Mouse (Mus musculus): Measurements from ENCODE around the gene Olfr671. TPM values are rescaled to one million over a fixed set of nuclear protein-coding genes. Genes with fewer than 3 reads are reported as not detected.
"Not testable (repeated sequence)": the region's sequence is repeated elsewhere in the genome, so short reads cannot be mapped to it uniquely, and the experiment has no call there.

Olfr671 gene
- polyA plus RNA-seq (2011; ENCODE audit: insufficient read depth, insufficient read length, low read depth, missing spikeins) = not detected in 2 replicates

DNA sequence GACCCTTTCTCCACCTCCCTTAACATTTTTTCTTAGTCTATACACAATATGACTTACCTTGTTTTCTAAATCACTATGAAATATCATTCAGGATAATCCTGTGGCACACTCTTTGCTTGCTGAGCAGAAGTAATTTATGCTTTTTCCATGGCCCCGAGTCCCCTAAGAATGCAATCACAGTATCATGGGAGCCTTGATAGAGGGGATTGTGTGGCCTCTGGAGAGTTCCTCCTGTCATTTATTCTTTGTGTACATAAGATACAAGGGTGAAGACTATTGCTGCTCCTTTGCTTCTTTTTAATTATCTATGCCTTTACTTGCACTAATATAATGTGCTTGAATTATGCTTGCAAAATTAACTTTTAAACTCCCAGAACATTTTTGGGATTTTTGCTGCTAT is at the start of gene Olfr671:
TSS of gene Olfr671 (minus strand) at position 101 of the 400 bp plus-strand sequence.
- Histone ChIP-seq H3K4me3 (ENCODE audit: low read depth, low read length) (no peak within 1 kb of the TSS), H3K9ac (ENCODE audit: low read depth, poor library complexity, severe bottlenecking) (no peak within 1 kb of the TSS), H3K27ac (ENCODE audit: insufficient read depth, low read length) (no peak within 1 kb of the TSS), H3K4me1 (ENCODE audit: control insufficient read depth, insufficient read depth, low read length) (no peaks in the 10 kb centered on the region), H3K36me3 (ENCODE audit: control insufficient read depth, insufficient read depth, low read length, poor library complexity, severe bottlenecking) (no peaks in the 10 kb centered on the region), H3K27me3 (ENCODE audit: control insufficient read depth, insufficient read depth, low read length, poor library complexity, severe bottlenecking) (no peaks in the 10 kb centered on the region), H3K9me3 (replicated peaks; ENCODE audit: control insufficient read depth, insufficient read depth, low read length, poor library complexity, severe bottlenecking) (no peaks in the 10 kb centered on the region)
- TF ChIP-seq EP300 (IDR thresholded peaks at IDR 0.05; ENCODE audit: insufficient read depth, low read depth, low read length) (no peak), POLR2A (IDR thresholded peaks at IDR 0.05; ENCODE audit: insufficient read depth, low read length) (no peak), CTCF (IDR thresholded peaks at IDR 0.05; ENCODE audit: low read depth, low read length) (no peak)

GRCm38 (mm10) chr7:105028360-105028759 is 49.4 kb upstream of the Olfr671 start, which contains the start of gene Olfr675:
Gene Olfr675 (minus strand): TSS chr7:105028460.
- no peaks in the 10 kb centered on the region for H3K4me1 ChIP-seq (ENCODE audit: control insufficient read depth, insufficient read depth, low read length)
- no peak within 1 kb of the TSS for H3K9ac ChIP-seq (ENCODE audit: low read depth, poor library complexity, severe bottlenecking)

GRCm38 (mm10) chr7:105022530-105022929 is 43.6 kb upstream of the Olfr671 start:
- TF ChIP-seq POLR2A (IDR thresholded peaks at IDR 0.05; ENCODE audit: insufficient read depth, low read length) (no peak), EP300 (IDR thresholded peaks at IDR 0.05; ENCODE audit: insufficient read depth, low read depth, low read length) (no peak), CTCF (IDR thresholded peaks at IDR 0.05; ENCODE audit: low read depth, low read length) (no peak)
- Histone ChIP-seq H3K9me3 (replicated peaks; ENCODE audit: control insufficient read depth, insufficient read depth, low read length, poor library complexity, severe bottlenecking) (no peaks in the 10 kb centered on the region), H3K4me3 (ENCODE audit: low read depth, low read length) (no peak overlapping the region), H3K9ac (ENCODE audit: low read depth, poor library complexity, severe bottlenecking) (no peak overlapping the region), H3K36me3 (ENCODE audit: control insufficient read depth, insufficient read depth, low read length, poor library complexity, severe bottlenecking) (no peaks in the 10 kb centered on the region), H3K27me3 (ENCODE audit: control insufficient read depth, insufficient read depth, low read length, poor library complexity, severe bottlenecking) (no peaks in the 10 kb centered on the region), H3K4me1 (ENCODE audit: control insufficient read depth, insufficient read depth, low read length) (no peaks in the 10 kb centered on the region), H3K27ac (ENCODE audit: insufficient read depth, low read length) (no peak overlapping the region)

More at GRCm38 (mm10) chr7:105028360-105028759, 49.4 kb upstream of the Olfr671 start, which contains the start of gene Olfr675:
- no peaks in the 10 kb centered on the region for H3K36me3 ChIP-seq (ENCODE audit: control insufficient read depth, insufficient read depth, low read length, poor library complexity, severe bottlenecking)
- H3K27me3 ChIP-seq (ENCODE audit: control insufficient read depth, insufficient read depth, low read length, poor library complexity, severe bottlenecking) = no peaks in the 10 kb centered on the region
- no peaks in the 10 kb centered on the region for H3K9me3 ChIP-seq (replicated peaks; ENCODE audit: control insufficient read depth, insufficient read depth, low read length, poor library complexity, severe bottlenecking)
- TF ChIP-seq POLR2A (IDR thresholded peaks at IDR 0.05; ENCODE audit: insufficient read depth, low read length) = no peak
- TF ChIP-seq EP300 (IDR thresholded peaks at IDR 0.05; ENCODE audit: insufficient read depth, low read depth, low read length) = no peak
- TF ChIP-seq CTCF (IDR thresholded peaks at IDR 0.05; ENCODE audit: low read depth, low read length) = no peak
- H3K4me3 ChIP-seq (ENCODE audit: low read depth, low read length) = no peak within 1 kb of the TSS
- no peak within 1 kb of the TSS for H3K27ac ChIP-seq (ENCODE audit: insufficient read depth, low read length)

DNA sequence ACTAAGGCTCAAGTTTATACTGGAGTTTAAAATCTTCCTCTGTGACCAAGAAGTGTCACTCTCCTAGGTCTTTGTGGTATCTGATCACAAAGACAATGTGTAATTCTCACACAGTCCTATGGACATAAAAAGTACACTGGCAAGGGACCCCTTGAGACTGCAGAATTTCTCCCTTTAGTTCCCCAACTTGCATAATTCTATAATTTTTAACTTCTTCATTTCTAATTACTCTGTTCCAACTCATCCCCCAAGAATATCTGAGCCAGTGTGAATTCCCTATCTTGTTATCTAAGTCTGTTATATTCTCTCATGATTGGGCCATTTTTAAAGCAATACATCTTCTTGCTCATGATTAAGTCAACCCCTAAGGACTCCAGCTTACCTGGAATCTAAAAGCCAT is 23.0 kb upstream of the Olfr671 start, which contains the start of gene Olfr672:
TSS of gene Olfr672 (minus strand) at position 101 of the 400 bp plus-strand sequence.
- Histone ChIP-seq H3K4me3 (ENCODE audit: low read depth, low read length) (no peak within 1 kb of the TSS), H3K4me1 (ENCODE audit: control insufficient read depth, insufficient read depth, low read length) (no peaks in the 10 kb centered on the region), H3K9ac (ENCODE audit: low read depth, poor library complexity, severe bottlenecking) (no peak within 1 kb of the TSS), H3K27ac (ENCODE audit: insufficient read depth, low read length) (no peak within 1 kb of the TSS), H3K27me3 (ENCODE audit: control insufficient read depth, insufficient read depth, low read length, poor library complexity, severe bottlenecking) (no peaks in the 10 kb centered on the region), H3K36me3 (ENCODE audit: control insufficient read depth, insufficient read depth, low read length, poor library complexity, severe bottlenecking) (no peaks in the 10 kb centered on the region), H3K9me3 (replicated peaks; ENCODE audit: control insufficient read depth, insufficient read depth, low read length, poor library complexity, severe bottlenecking) (no peaks in the 10 kb centered on the region)
- no peak for TF ChIP-seq EP300 (IDR thresholded peaks at IDR 0.05; ENCODE audit: insufficient read depth, low read depth, low read length)
- TF ChIP-seq CTCF (IDR thresholded peaks at IDR 0.05; ENCODE audit: low read depth, low read length) = no peak
- no peak for TF ChIP-seq POLR2A (IDR thresholded peaks at IDR 0.05; ENCODE audit: insufficient read depth, low read length)

- H3K27ac ChIP-seq (ENCODE audit: insufficient read depth, low read length); H3K9me3 ChIP-seq (replicated peaks; ENCODE audit: control insufficient read depth, insufficient read depth, low read length, poor library complexity, severe bottlenecking); H3K4me3 ChIP-seq (ENCODE audit: low read depth, low read length); H3K4me1 ChIP-seq (ENCODE audit: control insufficient read depth, insufficient read depth, low read length); H3K9ac ChIP-seq (ENCODE audit: low read depth, poor library complexity, severe bottlenecking); H3K36me3 ChIP-seq (ENCODE audit: control insufficient read depth, insufficient read depth, low read length, poor library complexity, severe bottlenecking); H3K27me3 ChIP-seq (ENCODE audit: control insufficient read depth, insufficient read depth, low read length, poor library complexity, severe bottlenecking): not testable (repeated sequence)
Measured at GRCm38 (mm10) chr7:104972507-104972906, 6.4 kb downstream of the Olfr671 start.

DNA sequence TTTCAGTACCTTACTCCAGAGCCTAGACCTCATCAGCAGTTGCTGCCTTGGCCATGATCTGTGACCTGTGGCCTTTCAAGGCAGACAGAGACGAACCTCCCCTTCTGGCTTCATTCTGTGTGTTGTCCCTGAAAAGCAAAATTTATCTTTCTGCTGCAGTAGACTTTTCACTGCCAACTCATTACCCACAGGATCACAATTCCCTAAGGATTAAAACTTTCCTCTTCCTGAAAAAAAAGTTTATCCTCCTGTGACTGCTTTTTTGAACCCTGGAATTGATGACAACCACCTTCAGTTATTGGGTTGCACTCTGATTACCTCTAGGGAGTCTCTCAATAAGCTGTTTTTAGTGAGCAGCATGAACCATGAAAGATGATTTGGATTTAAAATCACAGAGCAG is 16.4 kb downstream of the Olfr671 start, which contains the start of gene Olfr670:
TSS of gene Olfr670 (minus strand) at position 101 of the 400 bp plus-strand sequence.
- no peak within 1 kb of the TSS for H3K4me3 ChIP-seq (ENCODE audit: low read depth, low read length)
- H3K27ac ChIP-seq (ENCODE audit: insufficient read depth, low read length) = no peak within 1 kb of the TSS
- TF ChIP-seq POLR2A (IDR thresholded peaks at IDR 0.05; ENCODE audit: insufficient read depth, low read length) (no peak), EP300 (IDR thresholded peaks at IDR 0.05; ENCODE audit: insufficient read depth, low read depth, low read length) (no peak), CTCF (IDR thresholded peaks at IDR 0.05; ENCODE audit: low read depth, low read length) (no peak)
- no peaks in the 10 kb centered on the region for H3K36me3 ChIP-seq (ENCODE audit: control insufficient read depth, insufficient read depth, low read length, poor library complexity, severe bottlenecking)
- no peak within 1 kb of the TSS for H3K9ac ChIP-seq (ENCODE audit: low read depth, poor library complexity, severe bottlenecking)
- no peaks in the 10 kb centered on the region for H3K9me3 ChIP-seq (replicated peaks; ENCODE audit: control insufficient read depth, insufficient read depth, low read length, poor library complexity, severe bottlenecking)
- no peaks in the 10 kb centered on the region for H3K4me1 ChIP-seq (ENCODE audit: control insufficient read depth, insufficient read depth, low read length)
- no peaks in the 10 kb centered on the region for H3K27me3 ChIP-seq (ENCODE audit: control insufficient read depth, insufficient read depth, low read length, poor library complexity, severe bottlenecking)

GRCm38 (mm10) chr7:104950234-104950633 is 28.7 kb downstream of the Olfr671 start:
- H3K27ac ChIP-seq (ENCODE audit: insufficient read depth, low read length); H3K9ac ChIP-seq (ENCODE audit: low read depth, poor library complexity, severe bottlenecking); H3K4me3 ChIP-seq (ENCODE audit: low read depth, low read length); H3K27me3 ChIP-seq (ENCODE audit: control insufficient read depth, insufficient read depth, low read length, poor library complexity, severe bottlenecking); H3K4me1 ChIP-seq (ENCODE audit: control insufficient read depth, insufficient read depth, low read length); H3K9me3 ChIP-seq (replicated peaks; ENCODE audit: control insufficient read depth, insufficient read depth, low read length, poor library complexity, severe bottlenecking); H3K36me3 ChIP-seq (ENCODE audit: control insufficient read depth, insufficient read depth, low read length, poor library complexity, severe bottlenecking): not testable (repeated sequence)
